ENCODE assay signal across 8 mouse cellular contexts in genomic region chr11:98795015-98795713, GRCm38 (mm10). TPM values are rescaled to one million over a fixed set of nuclear protein-coding genes. Genes with fewer than 3 reads are reported as not detected.
DNase-seq lines count a peak whose midpoint lies in the region; ATAC-seq lines count a peak whose summit lies in the region.

Gene Msl1, plus strand, starts transcription at chr11:98795516.

- intact Hi-C loops in gastrocnemius, postnatal 14 days (cut with DNase I; ENCODE audit: low total_unique reads), result no loop called here
- intact Hi-C loops in left cerebral cortex, postnatal 25 days (cut with DNase I), result loop anchor here (2.0 kb wide), 1 partner anchor 14 kb away; no protein-coding TSS in a partner anchor

- ATAC-seq in megakaryocyte-erythroid progenitor cell, adult 5-6 weeks (replicated peaks; ENCODE audit: low FRiP score, low TSS enrichment, poor library complexity, severe bottlenecking), result peak; percentile 38

- peak; percentile 94 to 98 for DNase-seq in adrenal gland, adult (ENCODE audit: inconsistent age in 2 of 2, low spot score in 1 of 2)
- peak; percentile 90 for DNase-seq in embryo, embryonic 10 days (ENCODE audit: low spot score)
- peak; percentile 91 for DNase-seq in gastrocnemius, postnatal 14 days
- peak; percentile 92 for DNase-seq in induced T-regulatory cell, adult 2 months (ENCODE audit: low read depth)
- peak; percentile 86 to 87 for DNase-seq in left cerebral cortex, postnatal 25 days (ENCODE audit: low spot score in 2 of 2)
- peak; percentile 91 for DNase-seq in right cerebral cortex, postnatal 25 days
- peak; percentile 88 to 89 for DNase-seq in urinary bladder, postnatal 4 days (ENCODE audit: low spot score in 2 of 2)

RNA-seq across cellular contexts. Expression of gene Msl1, which starts in this region (rescaled TPM):
- 10 to 100 TPM; 49.0 to 55.3 TPM for total RNA-seq in gastrocnemius, postnatal 14 days (2021)
- total RNA-seq in left cerebral cortex, postnatal 25 days (2021), result 100 to 1,000 TPM; 190 to 193 TPM
- 58.6 and 74.8 TPM in 2 replicates for total RNA-seq in megakaryocyte-erythroid progenitor cell, adult 5-6 weeks (2014; fragmentation: Nextera tagmentation)
- 57.8 and 68.3 TPM in 2 replicates for total RNA-seq in megakaryocyte-erythroid progenitor cell, adult 5-6 weeks (2017)

Comparison
In these comparisons a context has a peak if more than half of its experiments do, and no peak if none do; other contexts are left out.
1. Peak in every context shown above with its lines: DNase-seq and ATAC-seq.